Mouse (Mus musculus) layer of hippocampus, adult 2 months (tissue): ENCODE data around the gene Edc4. TPM values are rescaled to one million over a fixed set of nuclear protein-coding genes. Genes with fewer than 3 reads are reported as not detected.
A peak's percentile ranks its signal among the peaks of the same experiment; 100 is the strongest.

Experiments
- DNase-seq, 2 experiments: peaks; one replicate each; pipeline ENCODE4 v3.0.0; 2022; ENCODE audit warnings: low spot score in 2 of 2
- H3K27ac ChIP-seq: fragments of 200-600 bp; 2 replicates; pipeline ENCODE4 v1.8.1; 2022
- H3K4me3 ChIP-seq: fragments of 200-600 bp; 2 replicates; pipeline ENCODE4 v1.8.1; 2022; ENCODE audit warnings: mild to moderate bottlenecking
- CTCF ChIP-seq: fragments of 200-600 bp; conservative IDR thresholded peaks from 2 replicates; pipeline ENCODE4 v1.8.1; 2022; ENCODE audit warnings: antibody characterized with exemption, mild to moderate bottlenecking, moderate library complexity
- total RNA-seq, 2 experiments: library from RNA; stranded (reverse); gene quantifications; 2 replicates each; pipeline ENCODE4 v1.2.3; 2021

Gene Edc4
- total RNA-seq, 2 experiments from 2014 or later, result 69.0 to 70.4 TPM

GRCm38 (mm10) chr8:105855248-105856167 is 25.2 kb upstream of the Edc4 start:
- Histone ChIP-seq H3K27ac (peak overlapping the region; percentile 96), H3K4me3 (peak overlapping the region; percentile 91)
- TF ChIP-seq CTCF, result no peak
- DNase-seq, result peak in 1 of 2 experiments; percentile 50

GRCm38 (mm10) chr8:105856168-105856835 is 24.4 kb upstream of the Edc4 start:
- H3K27ac ChIP-seq, result peak overlapping the region; percentile 96
- TF ChIP-seq CTCF, result no peak

GRCm38 (mm10) chr8:105858495-105858894 is 22.2 kb upstream of the Edc4 start:
- no peak overlapping the region for H3K27ac ChIP-seq
- DNase-seq, result no peak
- H3K4me3 ChIP-seq, result no peak overlapping the region
- TF ChIP-seq CTCF, result no peak

More at GRCm38 (mm10) chr8:105856168-105856835, 24.4 kb upstream of the Edc4 start:
- peak overlapping the region; percentile 91 for H3K4me3 ChIP-seq
- no peak for DNase-seq

GRCm38 (mm10) chr8:105859314-105859713 is 21.4 kb upstream of the Edc4 start:
- no peak for DNase-seq
- peak overlapping the region; percentile 96; the same call in 1 of the 2 replicates for H3K27ac ChIP-seq
- no peak overlapping the region for H3K4me3 ChIP-seq
- no peak for TF ChIP-seq CTCF

- H3K4me3 ChIP-seq, result peak within 1 kb of the TSS; percentile 78
- peak within 1 kb of the TSS; percentile 96 for H3K27ac ChIP-seq
- peak; percentile 19 for TF ChIP-seq CTCF
- peak; percentile 91 to 97 for DNase-seq
Observed at GRCm38 (mm10) chr8:105860143-105860981, 20.3 kb upstream of the Edc4 start, which contains the start of gene Nutf2. Gene Nutf2, plus strand, starts transcription at chr8:105860580.

GRCm38 (mm10) chr8:105861951-105862350 is 18.7 kb upstream of the Edc4 start:
- Histone ChIP-seq H3K27ac (peak overlapping the region; percentile 96; the same call in 1 of the 2 replicates), H3K4me3 (peak overlapping the region; percentile 78)
- DNase-seq, result no peak
- peak; percentile 61 for TF ChIP-seq CTCF

- DNase-seq, result no peak
- peak; percentile 62 for TF ChIP-seq CTCF
- Histone ChIP-seq H3K4me3 (no peak overlapping the region), H3K27ac (no peak overlapping the region)
Observed at GRCm38 (mm10) chr8:105866364-105867029, 14.2 kb upstream of the Edc4 start.

GRCm38 (mm10) chr8:105874301-105874700 is 6.4 kb upstream of the Edc4 start:
- no peak for DNase-seq

GRCm38 (mm10) chr8:105889756-105890465 is 9.2 kb downstream of the Edc4 start:
- Histone ChIP-seq H3K4me3 (no peak overlapping the region), H3K27ac (peak overlapping the region; percentile 84)
- TF ChIP-seq CTCF, result no peak
- no peak for DNase-seq

More at GRCm38 (mm10) chr8:105874301-105874700, 6.4 kb upstream of the Edc4 start:
- TF ChIP-seq CTCF, result no peak
- Histone ChIP-seq H3K4me3 (no peak overlapping the region), H3K27ac (peak overlapping the region; percentile 77)

- no peak for TF ChIP-seq CTCF
- H3K4me3 ChIP-seq, result no peak overlapping the region
- H3K27ac ChIP-seq, result peak overlapping the region; percentile 84
- peak; percentile 73 to 75 for DNase-seq
Observed at GRCm38 (mm10) chr8:105890870-105891269, 10.2 kb downstream of the Edc4 start.

GRCm38 (mm10) chr8:105892432-105892831 is 11.8 kb downstream of the Edc4 start:
- peak; percentile 77 for TF ChIP-seq CTCF
- Histone ChIP-seq H3K4me3 (no peak overlapping the region), H3K27ac (peak overlapping the region; percentile 84; the same call in 1 of the 2 replicates)
- no peak for DNase-seq

- Histone ChIP-seq H3K27ac (peak within 1 kb of the TSS; percentile 84), H3K4me3 (no peak within 1 kb of the TSS; the same call in 1 of the 2 replicates)
- TF ChIP-seq CTCF, result peak; percentile 19; the same call in 1 of the 2 replicates
- DNase-seq, result peak; percentile 70 to 81
Observed at GRCm38 (mm10) chr8:105893339-105893738, 12.7 kb downstream of the Edc4 start, which contains the start of gene Nrn1l. Gene Nrn1l, plus strand, starts transcription at chr8:105893567.
